11 mouse cellular contexts compared by ENCODE assay signal in genomic region chr1:91760140-91760986, GRCm38 (mm10). TPM values are rescaled to one million over a fixed set of nuclear protein-coding genes. Genes with fewer than 3 reads are reported as not detected.
DNase-seq lines count a peak whose midpoint lies in the region; ATAC-seq and TF ChIP-seq lines count a peak whose summit lies in the region.
"Had no signal": no experiment of that assay in that cellular context is flagged by ENCODE, and none has a peak within 500 bp of the region (broad histone marks: within the 10 kb centered on the region; RNA-seq: fewer than 3 reads in every experiment).

No protein-coding gene starts in this region.

- WGBS in intestine, embryonic 15.5 days = 44% methylated on average over 14 of the region's 14 CpGs
- WGBS in intestine, postnatal 0 days = 55% methylated on average over 14 of the region's 14 CpGs
- WGBS in midbrain, embryonic 13.5 days = 39% methylated on average over 14 of the region's 14 CpGs
- 62% methylated on average over 14 of the region's 14 CpGs for WGBS in liver, embryonic 12.5 days (ENCODE audit: insufficient replicate concordance)
- 67% methylated on average over 14 of the region's 14 CpGs for WGBS in kidney, adult 2 months

- H3K27me3 ChIP-seq in intestine, embryonic 15.5 days (replicated peaks) = 0 out of 2 replicates have a peak, but pooled peaks cover 5% of the 10 kb centered on the region
- H3K27me3 ChIP-seq in intestine, postnatal 0 days (replicated peaks; ENCODE audit: control insufficient read depth, insufficient read depth, low read length) = 0 out of 2 replicates have a peak, but pooled peaks cover 5% of the 10 kb centered on the region
- H3K27me3 ChIP-seq in midbrain, embryonic 13.5 days = peaks cover 19% of the 10 kb centered on the region
- H3K27me3 ChIP-seq in liver, embryonic 12.5 days (replicated peaks) = no peaks in the 10 kb centered on the region
- H3K27me3 ChIP-seq in kidney, adult 2 months (replicated peaks; ENCODE audit: control insufficient read depth, insufficient read depth, low read length) = no peaks in the 10 kb centered on the region; the same call in 1 of the 2 replicates

- H3K27ac ChIP-seq in intestine, embryonic 15.5 days = no peak overlapping the region
- no peak overlapping the region for H3K27ac ChIP-seq in intestine, postnatal 0 days (ENCODE audit: low read depth, low read length)
- H3K27ac ChIP-seq in midbrain, embryonic 13.5 days = peak overlapping the region; percentile 59
- no peak overlapping the region for H3K27ac ChIP-seq in liver, embryonic 12.5 days
- H3K27ac ChIP-seq in kidney, adult 2 months (ENCODE audit: insufficient read depth, low read depth, low read length) = no peak overlapping the region
- H3K27ac ChIP-seq: liver, embryonic 14.5 days had no signal

- H3K36me3 ChIP-seq in intestine, embryonic 15.5 days = no peaks in the 10 kb centered on the region
- H3K36me3 ChIP-seq in intestine, postnatal 0 days (ENCODE audit: control insufficient read depth, insufficient read depth) = no peaks in the 10 kb centered on the region
- H3K36me3 ChIP-seq in midbrain, embryonic 13.5 days = no peaks in the 10 kb centered on the region
- H3K36me3 ChIP-seq in liver, embryonic 12.5 days = no peaks in the 10 kb centered on the region
- no peaks in the 10 kb centered on the region for H3K36me3 ChIP-seq in kidney, adult 2 months (ENCODE audit: control insufficient read depth, insufficient read depth, low read length)

- H3K4me3 ChIP-seq in intestine, embryonic 15.5 days (replicated peaks) = no peak overlapping the region
- no peak overlapping the region for H3K4me3 ChIP-seq in intestine, postnatal 0 days (ENCODE audit: low read depth, low read length)
- H3K4me3 ChIP-seq in midbrain, embryonic 13.5 days (replicated peaks) = no peak overlapping the region
- H3K4me3 ChIP-seq in liver, embryonic 12.5 days = no peak overlapping the region
- no peak overlapping the region for H3K4me3 ChIP-seq in kidney, adult 2 months (ENCODE audit: insufficient read depth, low read depth, low read length)

- peak; percentile 83 for DNase-seq in embryo, embryonic 11 days
- DNase-seq in frontal cortex, postnatal 36 days (ENCODE audit: low spot score in 2 of 2) = peak; percentile 11 to 15
- DNase-seq in cerebellum, adult 9-11 months = no peak
- DNase-seq in kidney, adult 2 months = no peak
- DNase-seq: thymus, postnatal 36 days had no signal

- ATAC-seq in intestine, embryonic 15.5 days = 0 out of 2 replicates have a peak, but pooled peaks have one; percentile 17
- ATAC-seq in intestine, postnatal 0 days = no peak
- peak; percentile 73 for ATAC-seq in midbrain, embryonic 13.5 days
- no peak for ATAC-seq in liver, embryonic 12.5 days
- ATAC-seq: activated CD4-positive, CD25-positive, alpha-beta regulatory T cell, adult 4 months had no signal

- no peak overlapping the region for H3K9ac ChIP-seq in intestine, embryonic 15.5 days
- H3K9ac ChIP-seq in intestine, postnatal 0 days (ENCODE audit: low read depth, low read length) = no peak overlapping the region
- H3K9ac ChIP-seq in midbrain, embryonic 13.5 days (replicated peaks) = no peak overlapping the region
- no peak overlapping the region for H3K9ac ChIP-seq in liver, embryonic 12.5 days
- H3K9ac ChIP-seq: liver, embryonic 14.5 days had no signal

- H3K9me3 ChIP-seq in intestine, embryonic 15.5 days = no peaks in the 10 kb centered on the region
- H3K9me3 ChIP-seq in intestine, postnatal 0 days (ENCODE audit: control insufficient read depth) = no peaks in the 10 kb centered on the region
- no peaks in the 10 kb centered on the region for H3K9me3 ChIP-seq in midbrain, embryonic 13.5 days
- no peaks in the 10 kb centered on the region for H3K9me3 ChIP-seq in liver, embryonic 12.5 days (replicated peaks)

- peaks cover 14% of the 10 kb centered on the region; the same call in 1 of the 2 replicates for H3K4me1 ChIP-seq in intestine, embryonic 15.5 days (replicated peaks)
- H3K4me1 ChIP-seq in intestine, postnatal 0 days (replicated peaks; ENCODE audit: control insufficient read depth, insufficient read depth, low read length) = no peaks in the 10 kb centered on the region
- H3K4me1 ChIP-seq in midbrain, embryonic 13.5 days (replicated peaks) = peaks cover 37% of the 10 kb centered on the region
- no peaks in the 10 kb centered on the region for H3K4me1 ChIP-seq in liver, embryonic 12.5 days
- no peaks in the 10 kb centered on the region for H3K4me1 ChIP-seq in kidney, adult 2 months (ENCODE audit: control insufficient read depth, insufficient read depth, low read length)

- TF ChIP-seq POLR2A in kidney, adult 2 months (IDR thresholded peaks at IDR 0.05; ENCODE audit: low read depth, low read length) = no peak

- no peak overlapping the region for H3K4me2 ChIP-seq in intestine, embryonic 15.5 days (replicated peaks)
- no peak overlapping the region for H3K4me2 ChIP-seq in intestine, postnatal 0 days (replicated peaks; ENCODE audit: low read depth)
- H3K4me2 ChIP-seq in midbrain, embryonic 13.5 days (replicated peaks) = peak overlapping the region; percentile 34
- H3K4me2 ChIP-seq in liver, embryonic 12.5 days = no peak overlapping the region

- no peak for TF ChIP-seq CTCF in intestine, postnatal 0 days (IDR thresholded peaks at IDR 0.05; ENCODE audit: low read depth)
- no peak for TF ChIP-seq CTCF in kidney, adult 2 months (conservative IDR thresholded peaks at IDR 0.05; ENCODE audit: insufficient read depth, insufficient read length, low read depth, low read length)

RNA-seq across cellular contexts. Expression of gene Twist2, which starts 40.9 kb away (rescaled TPM):
- polyA plus RNA-seq in intestine, embryonic 15.5 days (2015; fragmentation: Nextera tagmentation; extraction: Ambion mirVana) = 4.8 and 5.8 TPM in 2 replicates
- 2.5 and 2.7 TPM in 2 replicates for polyA plus RNA-seq in intestine, postnatal 0 days (2015; fragmentation: Nextera tagmentation; extraction: Ambion mirVana)
- polyA plus RNA-seq in midbrain, embryonic 13.5 days (2015; fragmentation: Nextera tagmentation; extraction: Ambion mirVana) = 0.72 and 1.3 TPM in 2 replicates
- 0.87 and 1.0 TPM in 2 replicates for polyA plus RNA-seq in liver, embryonic 12.5 days (2016; fragmentation: Nextera tagmentation; extraction: Ambion mirVana)
- 1.5 and 2.3 TPM in 2 replicates for polyA plus RNA-seq in kidney, adult 2 months (2012; rRNA removed)
- polyA plus RNA-seq: activated CD4-positive, CD25-positive, alpha-beta regulatory T cell, adult 4 months had no signal

Comparison
In these comparisons a context has a peak if more than half of its experiments do, and no peak if none do; other contexts are left out.
1. ATAC-seq: peak in intestine, embryonic 15.5 days (single experiment) and midbrain, embryonic 13.5 days (single experiment); none in intestine, postnatal 0 days (single experiment) and liver, embryonic 12.5 days (single experiment).
2. DNase-seq: peak in embryo, embryonic 11 days (single experiment) and frontal cortex, postnatal 36 days (2 of 2); none in cerebellum, adult 9-11 months (single experiment) and kidney, adult 2 months (single experiment).